Mouse (Mus musculus) forebrain, embryonic 14.5 days (tissue): ENCODE data around the gene Uevld. TPM values are rescaled to one million over a fixed set of nuclear protein-coding genes. Genes with fewer than 3 reads are reported as not detected.

Experiments used
- ATAC-seq: fragments of 200-750 bp; cut with Nextera tagmentation; 2 replicates; pipeline ENCODE4 v1.8.0; 2017; ENCODE audit warnings: mild to moderate bottlenecking, moderate library complexity
- DNase-seq: peaks from one replicate; pipeline ENCODE4 v3.0.0-alpha.2; 2015; ENCODE audit warnings: low spot score
- H3K27ac ChIP-seq: fragments of 300-500 bp; sonication (generic); 2 replicates; pipeline ENCODE4 v1.5.1; 2014; ENCODE audit warnings: low read depth, mild to moderate bottlenecking, control low read depth, low read length, moderate library complexity
- H3K27me3 ChIP-seq: fragments of 300-500 bp; sonication (generic); replicated peaks from 2 replicates; pipeline ENCODE4 v1.6.1; 2014; ENCODE audit warnings: low read length, control low read depth, mixed read lengths; ENCODE audit not compliant: control insufficient read depth, insufficient read depth
- H3K36me3 ChIP-seq: fragments of 300-500 bp; sonication (generic); 2 replicates; pipeline ENCODE4 v1.6.1; 2014; ENCODE audit warnings: low read length, control low read depth; ENCODE audit not compliant: control insufficient read depth, insufficient read depth
- H3K4me1 ChIP-seq: fragments of 300-500 bp; sonication (generic); 2 replicates; pipeline ENCODE4 v1.6.1; 2014; ENCODE audit warnings: antibody characterized with exemption, low read length, control low read depth; ENCODE audit not compliant: control insufficient read depth, insufficient read depth
- H3K4me2 ChIP-seq: fragments of 300-500 bp; sonication (generic); 2 replicates; pipeline ENCODE4 v1.6.1; 2014; ENCODE audit warnings: mild to moderate bottlenecking, control low read depth, low read length
- H3K4me3 ChIP-seq: fragments of 300-500 bp; sonication (generic); 2 replicates; pipeline ENCODE4 v1.5.1; 2014; ENCODE audit warnings: low read depth, low read length, control low read depth
- H3K9ac ChIP-seq: fragments of 300-500 bp; sonication (generic); 2 replicates; pipeline ENCODE4 v1.6.1; 2014; ENCODE audit warnings: mild to moderate bottlenecking, low read length, control low read depth, moderate library complexity
- H3K9me3 ChIP-seq: fragments of 300-500 bp; sonication (generic); replicated peaks from 2 replicates; pipeline ENCODE4 v1.6.1; 2016; ENCODE audit warnings: low read length, control low read depth, mixed read lengths; ENCODE audit not compliant: control insufficient read depth
- WGBS: fragments of 180-500 bp; shearing (Covaris S2); extraction: QIAGEN DNeasy Blood & Tissue Kit; methylation state at CpG from one replicate; pipeline ENCODE4 v1.1.7; 2014; 5-methylcytosine and 5-hydroxymethylcytosine counted together
- polyA plus RNA-seq: library from polyadenylated mRNA; unstranded; fragments of >200 nt; fragmentation: Nextera tagmentation; extraction: Ambion mirVana; gene quantifications from 2 replicates; pipeline ENCODE4 v1.2.1, GENCODE M21; 2014

Uevld gene
- polyA plus RNA-seq, 1 experiment from 2014 or later = 7.4 TPM

- Histone ChIP-seq H3K4me2 (no peak overlapping the region), H3K4me3 (no peak overlapping the region), H3K27me3 (no peaks in the 10 kb centered on the region), H3K4me1 (no peaks in the 10 kb centered on the region), H3K27ac (no peak overlapping the region), H3K9ac (no peak overlapping the region), H3K36me3 (0 out of 2 replicates have a peak, but pooled peaks cover 3% of the 10 kb centered on the region), H3K9me3 (no peaks in the 10 kb centered on the region)
- DNase-seq (peak; percentile 22), ATAC-seq (no peak)
- 56% methylated on average over 8 of the region's 8 CpGs for WGBS
These were observed 27.6 kb upstream of the Uevld start for GRCm38 (mm10) chr7:46985718-46986505.

- Histone ChIP-seq H3K27ac (no peak within 1 kb of the TSS), H3K9me3 (no peaks in the 10 kb centered on the region), H3K4me1 (no peaks in the 10 kb centered on the region), H3K9ac (no peak within 1 kb of the TSS), H3K4me2 (no peak within 1 kb of the TSS), H3K27me3 (no peaks in the 10 kb centered on the region), H3K36me3 (no peaks in the 10 kb centered on the region), H3K4me3 (no peak within 1 kb of the TSS)
- ATAC-seq (no peak), DNase-seq (no peak)
- WGBS = 94% methylated on average over 3 of the region's 3 CpGs
These were observed 25.0 kb upstream of the Uevld start, which contains the start of gene Gm9999 for GRCm38 (mm10) chr7:46983280-46983679. Gene Gm9999 (plus strand): TSS chr7:46983580.

- Histone ChIP-seq H3K27ac (no peak overlapping the region), H3K27me3 (no peaks in the 10 kb centered on the region), H3K4me2 (no peak overlapping the region), H3K4me3 (no peak overlapping the region), H3K4me1 (no peaks in the 10 kb centered on the region), H3K9ac (no peak overlapping the region), H3K9me3 (no peaks in the 10 kb centered on the region), H3K36me3 (no peaks in the 10 kb centered on the region)
- DNase-seq (no peak), ATAC-seq (no peak)
- WGBS = 85% methylated on average over 11 of the region's 11 CpGs
These were observed 17.1 kb upstream of the Uevld start for GRCm38 (mm10) chr7:46975456-46975855.

- H3K36me3 ChIP-seq = no peaks in the 10 kb centered on the region
- H3K4me1 ChIP-seq = no peaks in the 10 kb centered on the region
- DNase-seq (no peak), ATAC-seq (no peak)
- H3K4me2 ChIP-seq = no peak overlapping the region
- no peaks in the 10 kb centered on the region for H3K9me3 ChIP-seq
- no peaks in the 10 kb centered on the region for H3K27me3 ChIP-seq
- 98% methylated on average over 4 of the region's 4 CpGs for WGBS
- H3K4me3 ChIP-seq = no peak overlapping the region
- no peak overlapping the region for H3K27ac ChIP-seq
- no peak overlapping the region for H3K9ac ChIP-seq
These were observed 16.3 kb upstream of the Uevld start for GRCm38 (mm10) chr7:46974648-46975047.

- Histone ChIP-seq H3K9me3 (no peaks in the 10 kb centered on the region), H3K4me1 (no peaks in the 10 kb centered on the region), H3K27me3 (no peaks in the 10 kb centered on the region), H3K4me2 (no peak overlapping the region), H3K27ac (no peak overlapping the region), H3K9ac (no peak overlapping the region), H3K36me3 (no peaks in the 10 kb centered on the region), H3K4me3 (no peak overlapping the region)
- WGBS = 86% methylated on average over 4 of the region's 4 CpGs
- no peak for DNase-seq
- ATAC-seq = no peak
These were observed 11.6 kb upstream of the Uevld start for GRCm38 (mm10) chr7:46969898-46970297.

- 89% methylated on average over 7 of the region's 7 CpGs for WGBS
- DNase-seq = no peak
- Histone ChIP-seq H3K4me1 (0 out of 2 replicates have a peak, but pooled peaks cover 2% of the 10 kb centered on the region), H3K9me3 (no peaks in the 10 kb centered on the region), H3K36me3 (no peaks in the 10 kb centered on the region), H3K27ac (no peak overlapping the region), H3K4me2 (no peak overlapping the region), H3K9ac (no peak overlapping the region), H3K4me3 (no peak overlapping the region), H3K27me3 (peaks cover 4% of the 10 kb centered on the region; the same call in 1 of the 2 replicates)
- ATAC-seq = no peak
These were observed 5.7 kb upstream of the Uevld start for GRCm38 (mm10) chr7:46964070-46964469.

- Histone ChIP-seq H3K27me3 (peaks cover 4% of the 10 kb centered on the region; the same call in 1 of the 2 replicates), H3K9ac (peak overlapping the region; percentile 6; the same call in 1 of the 2 replicates), H3K36me3 (no peaks in the 10 kb centered on the region), H3K9me3 (no peaks in the 10 kb centered on the region), H3K4me2 (peak overlapping the region; percentile 30), H3K4me1 (0 out of 2 replicates have a peak, but pooled peaks cover 2% of the 10 kb centered on the region), H3K27ac (peak overlapping the region; percentile 82), H3K4me3 (no peak overlapping the region)
- ATAC-seq (peak; percentile 84), DNase-seq (peak; percentile 95)
- under 1% methylated on average over 9 of the region's 9 CpGs for WGBS
These were observed 4.7 kb upstream of the Uevld start for GRCm38 (mm10) chr7:46962806-46963618.

- Histone ChIP-seq H3K4me2 (no peak overlapping the region), H3K27me3 (peaks cover 4% of the 10 kb centered on the region; the same call in 1 of the 2 replicates), H3K36me3 (no peaks in the 10 kb centered on the region), H3K9ac (no peak overlapping the region), H3K4me1 (peaks cover 8% of the 10 kb centered on the region; the same call in 1 of the 2 replicates), H3K27ac (peak overlapping the region; percentile 82), H3K4me3 (no peak overlapping the region), H3K9me3 (no peaks in the 10 kb centered on the region)
- ATAC-seq = no peak
- peak; percentile 59 for DNase-seq
These were observed 3.8 kb upstream of the Uevld start for GRCm38 (mm10) chr7:46962132-46962531.
